Mouse (Mus musculus): ENCODE results near the gene Tbc1d24. TPM values are rescaled to one million over a fixed set of nuclear protein-coding genes. Genes with fewer than 3 reads are reported as not detected.

Gene Tbc1d24
- polyA plus RNA-seq, 1 experiment, result 62.9 TPM

DNA sequence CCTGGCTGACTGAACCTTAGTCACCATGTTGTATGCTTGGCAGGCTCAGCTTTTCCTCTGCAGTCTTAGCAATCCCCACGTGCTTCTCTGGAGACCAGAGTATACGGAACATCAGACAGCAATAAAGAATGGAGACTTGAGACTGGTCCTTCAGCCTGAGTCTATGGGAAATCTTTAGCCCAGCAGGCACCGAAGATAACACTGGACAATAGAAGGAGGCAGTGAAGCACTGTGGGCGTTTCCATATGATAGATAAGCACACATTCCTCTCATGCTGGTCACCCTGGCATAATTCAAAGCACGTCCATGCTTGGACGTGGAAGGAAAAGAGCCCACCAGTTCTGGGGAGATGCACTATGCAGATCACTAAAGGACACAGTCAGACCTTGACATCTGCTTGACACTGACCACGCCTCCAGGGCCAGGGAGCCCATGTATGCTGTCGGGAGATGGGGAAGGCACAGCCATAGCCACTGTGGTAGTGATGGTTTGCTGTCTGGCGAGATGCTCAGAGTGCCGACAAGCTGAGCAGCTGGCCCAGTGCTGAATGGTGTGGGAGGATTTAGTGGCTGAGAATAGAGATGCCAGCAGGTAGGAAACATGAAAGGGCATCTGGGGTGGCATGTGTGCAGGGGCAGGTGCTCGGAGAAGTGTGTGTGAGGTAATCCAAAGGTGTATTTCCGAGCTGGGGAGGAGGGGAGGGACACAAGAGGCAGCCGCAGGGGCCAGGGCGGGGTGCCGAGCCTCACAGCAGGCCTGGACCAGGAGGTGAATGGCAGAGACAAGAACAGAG lies 8.1 kb downstream of the Tbc1d24 start:
- WGBS, result 67% methylated on average over 15 of the region's 15 CpGs
- peaks cover 33% of the 10 kb centered on the region; the same call in 1 of the 2 replicates for H3K4me1 ChIP-seq (ENCODE audit: control insufficient read depth, insufficient read depth, insufficient read length, low read length)
- TF ChIP-seq POLR2A (IDR thresholded peaks at IDR 0.05; ENCODE audit: low read depth, low read length), result no peak
- TF ChIP-seq CTCF (IDR thresholded peaks at IDR 0.05; ENCODE audit: extremely low read depth, insufficient read length, insufficient replicate concordance, low read depth, low read length), result no peak
- H3K4me3 ChIP-seq (ENCODE audit: low read depth, low read length), result no peak overlapping the region
- no peak overlapping the region for H3K27ac ChIP-seq (ENCODE audit: insufficient read depth, low read depth, low read length)
- H3K27me3 ChIP-seq (ENCODE audit: control insufficient read depth, insufficient read depth, low read length), result no peaks in the 10 kb centered on the region
- no peaks in the 10 kb centered on the region for H3K36me3 ChIP-seq (ENCODE audit: control insufficient read depth, insufficient read depth, low read length)

- H3K27ac ChIP-seq (ENCODE audit: insufficient read depth, low read depth, low read length), result no peak overlapping the region
- H3K36me3 ChIP-seq (ENCODE audit: control insufficient read depth, insufficient read depth, low read length), result no peaks in the 10 kb centered on the region
- no peaks in the 10 kb centered on the region for H3K27me3 ChIP-seq (ENCODE audit: control insufficient read depth, insufficient read depth, low read length)
- H3K4me1 ChIP-seq (ENCODE audit: control insufficient read depth, insufficient read depth, insufficient read length, low read length), result peaks cover 21% of the 10 kb centered on the region; the same call in 1 of the 2 replicates
- no peak overlapping the region for H3K4me3 ChIP-seq (ENCODE audit: low read depth, low read length)
- 54% methylated on average over 2 of the region's 2 CpGs for WGBS
- TF ChIP-seq CTCF (IDR thresholded peaks at IDR 0.05; ENCODE audit: extremely low read depth, insufficient read length, insufficient replicate concordance, low read depth, low read length), result no peak
- no peak for TF ChIP-seq POLR2A (IDR thresholded peaks at IDR 0.05; ENCODE audit: low read depth, low read length)
These were observed 10.0 kb downstream of the Tbc1d24 start for GRCm38 (mm10) chr17:24195349-24195748.

DNA sequence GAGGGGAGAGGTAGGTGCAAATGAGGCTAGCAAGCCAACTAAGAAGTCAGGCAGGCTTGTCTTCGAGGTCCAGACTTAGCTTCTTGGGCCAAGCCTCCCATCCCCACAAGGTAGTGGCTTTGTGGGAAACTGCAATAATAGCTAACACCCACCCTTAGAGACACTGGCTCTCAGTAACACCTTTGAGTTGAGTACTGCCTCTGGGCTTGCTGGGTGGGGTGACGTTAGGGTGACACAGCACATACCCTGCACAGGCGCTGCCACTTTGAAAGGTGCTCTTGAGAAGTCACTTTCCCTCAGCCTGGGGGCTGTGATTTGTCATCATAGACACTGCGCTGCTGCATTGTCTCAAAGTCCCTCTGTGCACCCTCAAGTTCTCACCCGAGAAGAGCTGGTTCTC lies 11.6 kb downstream of the Tbc1d24 start:
- H3K36me3 ChIP-seq (ENCODE audit: control insufficient read depth, insufficient read depth, low read length), result no peaks in the 10 kb centered on the region
- peaks cover 11% of the 10 kb centered on the region; the same call in 1 of the 2 replicates for H3K4me1 ChIP-seq (ENCODE audit: control insufficient read depth, insufficient read depth, insufficient read length, low read length)
- WGBS, result 90% methylated on average over 5 of the region's 5 CpGs
- no peak overlapping the region for H3K4me3 ChIP-seq (ENCODE audit: low read depth, low read length)
- TF ChIP-seq POLR2A (IDR thresholded peaks at IDR 0.05; ENCODE audit: low read depth, low read length), result no peak
- TF ChIP-seq CTCF (IDR thresholded peaks at IDR 0.05; ENCODE audit: extremely low read depth, insufficient read length, insufficient replicate concordance, low read depth, low read length), result no peak
- no peaks in the 10 kb centered on the region for H3K27me3 ChIP-seq (ENCODE audit: control insufficient read depth, insufficient read depth, low read length)
- H3K27ac ChIP-seq (ENCODE audit: insufficient read depth, low read depth, low read length), result no peak overlapping the region

DNA sequence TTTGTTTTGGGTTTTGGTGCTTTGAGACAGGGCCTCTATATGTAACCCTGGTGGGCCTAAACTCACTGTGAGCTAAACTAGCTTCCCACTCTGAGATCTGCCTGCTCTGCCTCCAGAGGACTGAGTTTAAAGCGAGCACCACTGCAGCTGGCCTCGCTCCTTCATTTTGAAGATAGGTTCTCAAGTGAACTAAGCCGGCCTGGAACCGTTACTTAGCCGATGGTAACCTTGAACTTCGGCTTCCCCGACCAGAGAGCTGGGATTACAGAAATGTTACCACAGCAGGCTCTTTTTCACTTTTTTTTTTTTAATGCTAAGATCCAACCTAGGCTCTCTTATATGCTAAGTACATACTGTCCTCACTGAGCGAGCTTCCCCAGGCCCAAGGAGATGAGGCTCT lies 12.1 kb downstream of the Tbc1d24 start:
- no peak overlapping the region for H3K4me3 ChIP-seq (ENCODE audit: low read depth, low read length)
- TF ChIP-seq CTCF (IDR thresholded peaks at IDR 0.05; ENCODE audit: extremely low read depth, insufficient read length, insufficient replicate concordance, low read depth, low read length) (no peak), POLR2A (IDR thresholded peaks at IDR 0.05; ENCODE audit: low read depth, low read length) (no peak)
- H3K27me3 ChIP-seq (ENCODE audit: control insufficient read depth, insufficient read depth, low read length), result no peaks in the 10 kb centered on the region
- peaks cover 11% of the 10 kb centered on the region; the same call in 1 of the 2 replicates for H3K4me1 ChIP-seq (ENCODE audit: control insufficient read depth, insufficient read depth, insufficient read length, low read length)
- H3K36me3 ChIP-seq (ENCODE audit: control insufficient read depth, insufficient read depth, low read length), result no peaks in the 10 kb centered on the region
- 85% methylated on average over 8 of the region's 8 CpGs for WGBS
- H3K27ac ChIP-seq (ENCODE audit: insufficient read depth, low read depth, low read length), result no peak overlapping the region

GRCm38 (mm10) chr17:24192848-24193247 lies 12.5 kb downstream of the Tbc1d24 start:
- WGBS, result 78% methylated on average over 8 of the region's 8 CpGs

DNA sequence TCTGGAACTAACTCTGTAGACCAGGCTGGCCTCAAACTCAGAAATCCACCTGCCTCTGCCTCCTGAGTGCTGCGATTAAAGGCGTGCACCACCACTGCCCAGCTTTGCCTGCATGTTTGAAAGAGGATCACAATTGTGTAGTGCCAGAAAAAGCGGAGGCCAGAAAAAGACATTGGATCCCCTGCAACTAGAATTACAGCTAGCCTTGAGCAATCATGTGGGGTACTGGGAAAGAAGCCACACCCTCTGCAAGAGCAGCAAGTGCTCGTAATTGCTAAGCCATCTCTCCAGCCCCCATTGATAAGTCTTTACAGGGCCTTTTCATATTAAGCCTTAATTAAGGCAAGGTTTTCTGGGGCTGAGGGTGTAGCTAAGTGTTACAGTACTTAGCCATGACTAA lies 13.9 kb downstream of the Tbc1d24 start:
- peaks cover 2% of the 10 kb centered on the region for H3K36me3 ChIP-seq (ENCODE audit: control insufficient read depth, insufficient read depth, low read length)
- WGBS, result 87% methylated on average over 4 of the region's 4 CpGs
- H3K4me1 ChIP-seq (ENCODE audit: control insufficient read depth, insufficient read depth, insufficient read length, low read length), result peaks cover 3% of the 10 kb centered on the region; the same call in 1 of the 2 replicates
- no peak for TF ChIP-seq CTCF (IDR thresholded peaks at IDR 0.05; ENCODE audit: extremely low read depth, insufficient read length, insufficient replicate concordance, low read depth, low read length)
- TF ChIP-seq POLR2A (IDR thresholded peaks at IDR 0.05; ENCODE audit: low read depth, low read length), result no peak
- no peak overlapping the region for H3K4me3 ChIP-seq (ENCODE audit: low read depth, low read length)
- no peak overlapping the region for H3K27ac ChIP-seq (ENCODE audit: insufficient read depth, low read depth, low read length)
- no peaks in the 10 kb centered on the region for H3K27me3 ChIP-seq (ENCODE audit: control insufficient read depth, insufficient read depth, low read length)

More at GRCm38 (mm10) chr17:24192848-24193247, 12.5 kb downstream of the Tbc1d24 start:
- TF ChIP-seq POLR2A (IDR thresholded peaks at IDR 0.05; ENCODE audit: low read depth, low read length) (no peak), CTCF (IDR thresholded peaks at IDR 0.05; ENCODE audit: extremely low read depth, insufficient read length, insufficient replicate concordance, low read depth, low read length) (no peak)
- H3K4me3 ChIP-seq (ENCODE audit: low read depth, low read length), result no peak overlapping the region
- no peak overlapping the region for H3K27ac ChIP-seq (ENCODE audit: insufficient read depth, low read depth, low read length)
- H3K4me1 ChIP-seq (ENCODE audit: control insufficient read depth, insufficient read depth, insufficient read length, low read length), result peaks cover 11% of the 10 kb centered on the region; the same call in 1 of the 2 replicates
- H3K36me3 ChIP-seq (ENCODE audit: control insufficient read depth, insufficient read depth, low read length), result peaks cover 2% of the 10 kb centered on the region
- H3K27me3 ChIP-seq (ENCODE audit: control insufficient read depth, insufficient read depth, low read length), result no peaks in the 10 kb centered on the region

DNA sequence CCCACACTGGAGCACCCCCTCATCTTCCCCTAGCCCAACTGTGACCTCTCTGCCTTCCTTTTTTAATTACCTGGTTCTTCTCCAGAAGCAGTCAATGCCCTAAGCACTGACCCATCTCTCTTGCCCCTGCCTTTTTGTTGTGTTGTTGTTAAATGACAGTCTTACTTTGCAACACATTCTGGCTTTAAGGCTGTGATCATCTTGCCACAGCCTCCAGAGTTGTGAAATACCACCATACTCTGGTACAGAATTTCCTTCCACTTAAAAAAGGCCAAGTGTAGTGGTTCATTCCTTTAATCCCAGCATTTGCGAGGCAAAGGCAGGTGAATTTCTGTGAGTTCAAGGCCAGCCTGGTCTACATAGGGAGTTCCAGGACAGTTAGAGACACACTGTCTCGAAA lies 14.4 kb downstream of the Tbc1d24 start:
- no peak overlapping the region for H3K27ac ChIP-seq (ENCODE audit: insufficient read depth, low read depth, low read length)
- no peaks in the 10 kb centered on the region for H3K27me3 ChIP-seq (ENCODE audit: control insufficient read depth, insufficient read depth, low read length)
- peaks cover 3% of the 10 kb centered on the region; the same call in 1 of the 2 replicates for H3K4me1 ChIP-seq (ENCODE audit: control insufficient read depth, insufficient read depth, insufficient read length, low read length)
- H3K36me3 ChIP-seq (ENCODE audit: control insufficient read depth, insufficient read depth, low read length), result peaks cover 3% of the 10 kb centered on the region
- H3K4me3 ChIP-seq (ENCODE audit: low read depth, low read length), result no peak overlapping the region
- TF ChIP-seq POLR2A (IDR thresholded peaks at IDR 0.05; ENCODE audit: low read depth, low read length) (no peak), CTCF (IDR thresholded peaks at IDR 0.05; ENCODE audit: extremely low read depth, insufficient read length, insufficient replicate concordance, low read depth, low read length) (no peak)
- 89% methylated on average over 2 of the region's 2 CpGs for WGBS
